Mouse (Mus musculus) C2C12 (cell line): Measurements from ENCODE around the gene Defb15.
"Not testable (repeated sequence)": the region's sequence is repeated elsewhere in the genome, so short reads cannot be mapped to it uniquely, and the experiment has no call there.

Source experiments
- CTCF ChIP-seq: IDR thresholded peaks from one replicate; pipeline ENCODE4 v1.5.1; 2011; ENCODE audit not compliant: control insufficient read depth, insufficient read depth, insufficient read length
- MYOG ChIP-seq: IDR thresholded peaks from one replicate; pipeline ENCODE4 v1.6.1; 2011; ENCODE audit not compliant: control insufficient read depth, insufficient read length; ENCODE audit errors: extremely low read depth
- USF1 ChIP-seq: IDR thresholded peaks from one replicate; pipeline ENCODE4 v1.6.1; 2011; ENCODE audit warnings: low read depth, mild to moderate bottlenecking, control low read depth, moderate library complexity

DNA sequence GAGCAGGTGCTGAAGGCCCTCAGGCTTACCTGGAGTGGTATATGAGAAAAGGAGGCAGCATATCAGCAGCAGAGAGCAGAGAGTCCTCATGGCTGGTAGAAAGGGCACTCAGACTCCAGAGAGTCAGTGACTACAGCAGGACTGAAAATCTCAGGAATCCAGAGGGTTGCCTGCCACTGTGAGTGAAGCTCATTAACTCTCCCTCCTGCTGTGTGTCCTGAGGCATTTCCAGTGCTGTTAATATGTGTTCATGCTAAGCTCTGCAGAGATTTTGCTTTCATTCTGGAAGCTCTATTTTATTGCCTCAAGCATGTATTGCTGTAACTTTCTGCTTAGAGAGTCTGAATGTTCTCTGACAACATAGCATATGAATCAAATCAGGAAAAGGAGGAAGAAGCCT is 26.2 kb downstream of the Defb15 start, which contains the start of gene Defb11:
- not testable (repeated sequence) for TF ChIP-seq USF1, CTCF, MYOG
